Mouse (Mus musculus): ENCODE data around the gene Zmym5. TPM values are rescaled to one million over a fixed set of nuclear protein-coding genes. Genes with fewer than 3 reads are reported as not detected.
"Not testable (repeated sequence)": the region's sequence is repeated elsewhere in the genome, so short reads cannot be mapped to it uniquely, and the experiment has no call there.

The Zmym5 gene
- polyA plus RNA-seq, 1 experiment from 2014 or later: 36.4 TPM

DNA sequence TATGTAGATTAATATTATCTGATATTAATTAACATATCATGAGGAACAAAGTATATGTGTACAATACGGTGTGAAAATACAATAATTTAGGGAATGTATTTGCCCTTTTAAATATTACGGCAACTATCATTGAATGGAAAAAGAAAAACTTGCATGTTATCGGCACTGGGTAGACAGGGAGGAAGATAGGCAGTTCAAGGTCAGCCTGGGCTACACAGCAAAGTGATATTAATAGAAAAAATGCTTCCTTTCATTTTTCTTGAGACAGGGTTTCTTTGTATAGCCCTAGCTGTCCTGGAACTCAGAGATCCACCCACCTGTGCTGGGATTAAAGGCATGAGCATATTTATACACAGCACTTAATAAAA is 32.6 kb downstream of the Zmym5 start:
- Histone ChIP-seq H3K9me3 (replicated peaks; ENCODE audit: control insufficient read depth, low read length, poor library complexity, severe bottlenecking) (no peaks in the 10 kb centered on the region), H3K27ac (ENCODE audit: low read length) (peak overlapping the region; percentile 96), H3K36me3 (ENCODE audit: control insufficient read depth, insufficient read depth, low read length) (no peaks in the 10 kb centered on the region), H3K9ac (ENCODE audit: low read depth, low read length) (peak overlapping the region; percentile 61), H3K4me1 (ENCODE audit: control insufficient read depth, insufficient read depth, low read length) (peaks cover 24% of the 10 kb centered on the region), H3K4me2 (ENCODE audit: low read length) (peak overlapping the region; percentile 52), H3K4me3 (ENCODE audit: low read depth, low read length) (peak overlapping the region; percentile 94), H3K27me3 (ENCODE audit: control insufficient read depth, insufficient read depth, low read depth, low read length) (no peaks in the 10 kb centered on the region)
- WGBS: 42% methylated on average over 3 of the region's 3 CpGs
- ATAC-seq: peak; percentile 21

GRCm38 (mm10) chr14:56778200-56778932 is 33.1 kb downstream of the Zmym5 start, which contains the start of gene Pspc1:
Pspc1 (minus strand) TSS chr14:56778316.
- no peaks in the 10 kb centered on the region for H3K9me3 ChIP-seq (replicated peaks; ENCODE audit: control insufficient read depth, low read length, poor library complexity, severe bottlenecking)

DNA sequence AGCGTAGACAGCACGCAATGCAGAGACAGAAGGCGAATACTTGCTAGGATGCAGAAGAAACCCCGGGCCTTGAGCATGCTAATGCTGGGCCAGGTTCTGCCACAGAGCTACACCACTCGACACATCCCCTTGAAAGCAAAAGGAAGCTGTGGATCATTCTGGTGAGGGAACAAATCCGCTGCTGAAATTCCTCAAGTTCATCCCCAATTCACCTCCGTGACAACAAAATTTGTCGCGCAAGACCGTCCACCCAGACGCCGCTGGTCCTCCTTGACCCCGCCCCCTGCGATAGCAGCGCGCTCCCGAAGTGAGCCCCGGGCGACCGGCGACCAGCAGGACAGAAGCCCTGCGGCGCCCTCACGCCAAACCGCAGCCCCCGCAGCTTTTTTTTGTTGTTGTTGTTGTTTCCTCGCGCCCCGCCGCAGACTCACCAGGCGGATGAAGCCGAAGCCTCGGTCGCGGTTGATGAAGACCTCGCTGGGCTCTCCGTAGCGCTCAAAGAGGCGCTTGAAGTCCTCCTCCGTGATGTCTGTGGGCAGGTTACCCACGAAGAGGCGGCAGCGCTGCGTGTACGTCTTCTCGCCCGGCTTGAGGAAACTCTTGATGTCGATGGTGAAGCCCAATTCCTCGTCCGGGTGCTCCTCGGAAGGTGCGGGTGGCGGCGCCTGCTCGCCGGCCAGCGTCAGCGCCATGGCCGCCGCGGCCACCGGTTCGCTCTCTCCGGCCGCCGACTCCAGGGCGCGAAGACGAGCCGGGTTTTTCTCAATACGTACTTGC is 34.0 kb downstream of the Zmym5 start:
- Histone ChIP-seq H3K9me3 (replicated peaks; ENCODE audit: control insufficient read depth, low read length, poor library complexity, severe bottlenecking) (no peaks in the 10 kb centered on the region), H3K4me3 (ENCODE audit: low read depth, low read length) (peak overlapping the region; percentile 94), H3K4me2 (ENCODE audit: low read length) (peak overlapping the region; percentile 69), H3K9ac (ENCODE audit: low read depth, low read length) (peak overlapping the region; percentile 90), H3K4me1 (ENCODE audit: control insufficient read depth, insufficient read depth, low read length) (peaks cover 33% of the 10 kb centered on the region), H3K27me3 (ENCODE audit: control insufficient read depth, insufficient read depth, low read depth, low read length) (no peaks in the 10 kb centered on the region), H3K36me3 (ENCODE audit: control insufficient read depth, insufficient read depth, low read length) (no peaks in the 10 kb centered on the region), H3K27ac (ENCODE audit: low read length) (peak overlapping the region; percentile 96)
- under 1% methylated on average over 71 of the region's 71 CpGs for WGBS
- peak; percentile 43 for ATAC-seq

More at GRCm38 (mm10) chr14:56778200-56778932, 33.1 kb downstream of the Zmym5 start, which contains the start of gene Pspc1:
- H3K4me1 ChIP-seq (ENCODE audit: control insufficient read depth, insufficient read depth, low read length): peaks cover 29% of the 10 kb centered on the region
- peak within 1 kb of the TSS; percentile 96 for H3K27ac ChIP-seq (ENCODE audit: low read length)
- peak within 1 kb of the TSS; percentile 90 for H3K9ac ChIP-seq (ENCODE audit: low read depth, low read length)
- peak within 1 kb of the TSS; percentile 94 for H3K4me3 ChIP-seq (ENCODE audit: low read depth, low read length)
- H3K27me3 ChIP-seq (ENCODE audit: control insufficient read depth, insufficient read depth, low read depth, low read length): no peaks in the 10 kb centered on the region
- no peaks in the 10 kb centered on the region for H3K36me3 ChIP-seq (ENCODE audit: control insufficient read depth, insufficient read depth, low read length)
- ATAC-seq: peak; percentile 98
- H3K4me2 ChIP-seq (ENCODE audit: low read length): peak within 1 kb of the TSS; percentile 69
- under 1% methylated on average over 36 of the region's 36 CpGs for WGBS

- H3K4me1 ChIP-seq (ENCODE audit: control insufficient read depth, insufficient read depth, low read length): peaks cover 33% of the 10 kb centered on the region
- no peaks in the 10 kb centered on the region for H3K9me3 ChIP-seq (replicated peaks; ENCODE audit: control insufficient read depth, low read length, poor library complexity, severe bottlenecking)
- 27% methylated on average over 11 of the region's 11 CpGs for WGBS
- peak overlapping the region; percentile 96 for H3K27ac ChIP-seq (ENCODE audit: low read length)
- peak overlapping the region; percentile 90 for H3K9ac ChIP-seq (ENCODE audit: low read depth, low read length)
- H3K4me2 ChIP-seq (ENCODE audit: low read length): peak overlapping the region; percentile 69
- peak overlapping the region; percentile 94 for H3K4me3 ChIP-seq (ENCODE audit: low read depth, low read length)
- H3K27me3 ChIP-seq (ENCODE audit: control insufficient read depth, insufficient read depth, low read depth, low read length): no peaks in the 10 kb centered on the region
- ATAC-seq: no peak
- peaks cover 4% of the 10 kb centered on the region; the same call in 1 of the 2 replicates for H3K36me3 ChIP-seq (ENCODE audit: control insufficient read depth, insufficient read depth, low read length)
Observed at GRCm38 (mm10) chr14:56776571-56777238, 34.8 kb downstream of the Zmym5 start.

DNA sequence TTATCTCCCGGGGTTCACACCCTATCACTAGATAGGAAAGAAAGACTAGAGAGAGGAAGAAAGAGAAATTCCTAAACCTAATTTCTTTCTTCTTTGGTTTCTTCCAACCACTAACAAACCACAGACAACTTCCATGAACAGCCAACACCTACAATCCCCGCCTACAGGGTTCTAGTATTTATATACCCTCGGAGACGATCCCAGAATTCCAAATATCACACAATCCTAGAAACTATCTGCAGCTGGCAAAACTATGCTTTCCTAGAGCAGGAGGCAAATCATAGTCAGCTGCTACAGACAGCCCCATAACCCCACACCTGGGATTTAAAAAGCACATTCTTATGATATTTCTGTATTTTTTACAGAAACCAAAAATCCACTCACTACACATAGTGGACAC is 36.1 kb downstream of the Zmym5 start:
- ATAC-seq: no peak
- 82% methylated on average over 4 of the region's 4 CpGs for WGBS

DNA sequence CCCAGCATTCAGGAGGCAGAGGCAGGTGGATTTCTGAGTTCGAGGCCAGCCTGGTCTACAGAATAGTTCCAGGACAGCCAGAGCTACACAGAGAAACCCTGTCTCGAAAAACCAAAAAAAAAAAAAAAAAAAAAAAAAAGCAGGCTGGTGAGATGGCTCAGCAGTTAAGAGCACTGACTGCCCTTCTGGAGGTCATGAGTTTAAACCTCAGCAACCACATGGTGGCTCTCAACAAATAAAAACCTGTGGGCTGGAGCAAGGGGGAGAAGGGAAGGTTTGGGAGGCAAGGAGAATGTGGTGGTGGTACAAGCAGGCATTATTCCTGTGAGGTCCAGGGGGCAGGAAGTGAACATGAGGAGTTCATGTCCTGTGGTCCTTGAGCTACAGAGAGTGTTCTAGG is 45.1 kb downstream of the Zmym5 start:
- WGBS: 100% methylated on average over 2 of the region's 2 CpGs
- not testable (repeated sequence) for H3K27ac ChIP-seq (ENCODE audit: low read length); H3K9me3 ChIP-seq (replicated peaks; ENCODE audit: control insufficient read depth, low read length, poor library complexity, severe bottlenecking); H3K4me3 ChIP-seq (ENCODE audit: low read depth, low read length); H3K4me2 ChIP-seq (ENCODE audit: low read length); H3K27me3 ChIP-seq (ENCODE audit: control insufficient read depth, insufficient read depth, low read depth, low read length); ATAC-seq; H3K4me1 ChIP-seq (ENCODE audit: control insufficient read depth, insufficient read depth, low read length); H3K9ac ChIP-seq (ENCODE audit: low read depth, low read length)
- peaks cover 13% of the 10 kb centered on the region for H3K36me3 ChIP-seq (ENCODE audit: control insufficient read depth, insufficient read depth, low read length)

More for the DNA sequence above, 36.1 kb downstream of the Zmym5 start:
- H3K36me3 ChIP-seq (ENCODE audit: control insufficient read depth, insufficient read depth, low read length): peaks cover 5% of the 10 kb centered on the region; the same call in 1 of the 2 replicates
- peak overlapping the region; percentile 25; the same call in 1 of the 2 replicates for H3K4me3 ChIP-seq (ENCODE audit: low read depth, low read length)
- no peaks in the 10 kb centered on the region for H3K27me3 ChIP-seq (ENCODE audit: control insufficient read depth, insufficient read depth, low read depth, low read length)
- H3K9ac ChIP-seq (ENCODE audit: low read depth, low read length): no peak overlapping the region
- no peak overlapping the region for H3K27ac ChIP-seq (ENCODE audit: low read length)
- H3K4me1 ChIP-seq (ENCODE audit: control insufficient read depth, insufficient read depth, low read length): peaks cover 35% of the 10 kb centered on the region
- no peaks in the 10 kb centered on the region for H3K9me3 ChIP-seq (replicated peaks; ENCODE audit: control insufficient read depth, low read length, poor library complexity, severe bottlenecking)
- peak overlapping the region; percentile 48 for H3K4me2 ChIP-seq (ENCODE audit: low read length)

DNA sequence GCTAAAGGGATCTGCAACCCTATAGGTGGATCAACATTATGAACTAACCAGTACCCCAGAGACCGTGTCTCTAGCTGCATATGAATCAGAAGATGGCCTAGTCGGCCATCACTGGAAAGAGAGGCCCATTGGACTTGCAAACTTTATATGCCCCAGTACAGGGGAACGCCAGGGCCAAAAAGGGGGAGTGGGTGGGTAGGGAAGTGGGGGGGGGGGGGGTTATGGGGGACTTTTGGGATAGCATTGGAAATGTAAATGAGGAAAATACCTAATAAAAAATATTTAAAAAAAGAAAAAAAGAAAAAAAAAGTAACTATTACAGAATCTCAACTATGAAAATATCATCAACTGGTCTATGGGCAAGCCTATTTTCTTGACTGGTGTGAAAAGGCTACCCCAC is 46.4 kb downstream of the Zmym5 start:
- ATAC-seq; H3K4me1 ChIP-seq (ENCODE audit: control insufficient read depth, insufficient read depth, low read length); H3K27ac ChIP-seq (ENCODE audit: low read length); H3K9ac ChIP-seq (ENCODE audit: low read depth, low read length); H3K4me2 ChIP-seq (ENCODE audit: low read length); H3K4me3 ChIP-seq (ENCODE audit: low read depth, low read length); H3K27me3 ChIP-seq (ENCODE audit: control insufficient read depth, insufficient read depth, low read depth, low read length); H3K9me3 ChIP-seq (replicated peaks; ENCODE audit: control insufficient read depth, low read length, poor library complexity, severe bottlenecking): not testable (repeated sequence)
- H3K36me3 ChIP-seq (ENCODE audit: control insufficient read depth, insufficient read depth, low read length): peaks cover 26% of the 10 kb centered on the region
- WGBS: 82% methylated on average over 2 of the region's 3 CpGs

DNA sequence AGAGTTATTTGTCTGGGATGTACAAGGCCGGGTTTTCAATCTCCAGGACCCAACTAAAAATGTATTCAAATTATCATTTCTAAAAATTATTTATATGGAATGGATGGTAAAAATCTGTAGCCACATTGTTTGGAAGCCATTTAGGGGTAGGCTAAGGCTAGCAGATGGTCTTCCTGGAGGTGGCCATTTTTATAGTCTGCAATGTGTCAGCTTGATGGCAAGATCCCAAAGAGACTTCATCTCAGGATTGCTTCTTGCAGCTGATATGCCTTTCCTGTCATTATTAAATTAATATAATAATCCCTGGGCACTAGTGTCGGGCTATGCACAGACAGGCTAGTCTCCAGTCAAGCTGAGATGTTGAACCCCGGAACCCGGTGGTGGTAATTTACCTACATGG is 60.2 kb downstream of the Zmym5 start:
- peaks cover 19% of the 10 kb centered on the region for H3K36me3 ChIP-seq (ENCODE audit: control insufficient read depth, insufficient read depth, low read length)

More for the DNA sequence above, 60.2 kb downstream of the Zmym5 start:
- H3K9ac ChIP-seq (ENCODE audit: low read depth, low read length): no peak overlapping the region
- no peaks in the 10 kb centered on the region for H3K9me3 ChIP-seq (replicated peaks; ENCODE audit: control insufficient read depth, low read length, poor library complexity, severe bottlenecking)
- no peak overlapping the region for H3K4me2 ChIP-seq (ENCODE audit: low read length)
- no peak for ATAC-seq
- H3K27ac ChIP-seq (ENCODE audit: low read length): no peak overlapping the region
- 85% methylated on average over 4 of the region's 4 CpGs for WGBS
- no peaks in the 10 kb centered on the region for H3K27me3 ChIP-seq (ENCODE audit: control insufficient read depth, insufficient read depth, low read depth, low read length)
- H3K4me3 ChIP-seq (ENCODE audit: low read depth, low read length): no peak overlapping the region
- H3K4me1 ChIP-seq (ENCODE audit: control insufficient read depth, insufficient read depth, low read length): no peaks in the 10 kb centered on the region
